Mouse (Mus musculus): ENCODE data around the gene Bcl7c.
"Not testable (repeated sequence)": the region's sequence is repeated elsewhere in the genome, so short reads cannot be mapped to it uniquely, and the experiment has no call there.

Gene Bcl7c

DNA sequence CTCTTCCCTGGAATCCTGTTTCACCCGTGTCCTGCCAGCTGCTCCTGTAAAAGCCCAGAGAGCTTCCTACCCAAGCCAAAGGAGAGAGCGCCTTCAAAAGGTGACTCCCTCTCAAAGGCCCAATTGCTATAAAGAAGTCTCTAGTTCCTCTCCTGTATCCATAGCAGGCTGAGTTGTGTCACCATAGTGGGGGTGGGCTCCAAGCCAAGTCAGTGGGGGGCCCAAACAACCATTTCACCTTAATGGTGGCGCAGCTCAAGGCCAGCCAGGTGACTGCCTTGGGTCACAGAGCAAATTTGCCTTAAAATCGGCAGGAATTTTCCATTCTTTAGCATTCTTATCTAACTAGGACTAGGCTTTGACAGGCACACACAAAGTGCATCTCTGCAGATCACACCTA lies 6.1 kb upstream of the Bcl7c start:
- DNase-seq: no peak

DNA sequence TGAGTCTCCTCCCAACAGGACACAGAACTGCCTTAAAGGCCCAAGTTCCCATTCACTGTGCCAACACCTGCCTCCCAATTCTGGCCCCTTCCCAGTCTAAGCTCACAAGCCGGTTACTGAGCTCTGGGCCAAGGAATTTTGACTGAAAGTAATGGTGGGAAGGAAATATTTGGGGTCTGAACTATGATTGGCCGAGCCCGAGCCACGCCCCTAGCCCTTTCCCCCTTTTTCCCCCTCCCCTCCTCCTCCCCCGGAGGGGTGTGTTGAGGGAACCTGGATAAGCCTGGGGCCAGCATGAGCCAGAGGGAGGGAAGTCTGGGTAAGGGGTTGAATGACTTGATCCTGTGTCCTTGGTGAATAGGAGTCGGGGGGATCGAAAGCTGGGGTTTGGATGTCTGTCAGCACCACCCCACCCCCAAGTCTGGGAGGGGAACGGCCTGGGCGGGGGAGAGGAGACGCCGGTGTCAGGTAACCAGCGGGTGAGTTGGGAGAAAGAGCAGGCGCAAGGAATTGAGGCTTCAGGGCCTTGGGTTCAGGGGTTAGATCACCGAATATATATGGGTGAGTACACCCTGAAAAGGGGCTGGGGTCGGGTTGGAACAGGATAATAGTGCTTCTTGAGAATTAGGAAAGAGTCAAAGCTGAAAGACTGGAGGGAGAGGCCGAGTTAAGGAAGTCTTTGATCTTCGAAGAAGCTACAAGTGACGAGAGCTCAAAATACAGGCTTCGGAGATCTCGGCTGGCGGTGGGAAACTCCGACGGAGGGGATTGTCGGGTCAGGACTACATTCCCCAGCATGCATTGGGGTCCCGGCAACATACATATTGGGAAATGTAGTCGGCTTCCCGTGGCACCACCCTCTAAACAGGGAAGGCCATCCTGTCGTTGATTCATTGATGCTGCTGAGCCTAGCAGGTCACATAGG lies 4.0 kb upstream of the Bcl7c start, which contains the start of gene Ctf1:
Gene Ctf1, plus strand, starts transcription at position 276 of the 925 bp plus-strand sequence.
- DNase-seq: peak; percentile 57 to 66

DNA sequence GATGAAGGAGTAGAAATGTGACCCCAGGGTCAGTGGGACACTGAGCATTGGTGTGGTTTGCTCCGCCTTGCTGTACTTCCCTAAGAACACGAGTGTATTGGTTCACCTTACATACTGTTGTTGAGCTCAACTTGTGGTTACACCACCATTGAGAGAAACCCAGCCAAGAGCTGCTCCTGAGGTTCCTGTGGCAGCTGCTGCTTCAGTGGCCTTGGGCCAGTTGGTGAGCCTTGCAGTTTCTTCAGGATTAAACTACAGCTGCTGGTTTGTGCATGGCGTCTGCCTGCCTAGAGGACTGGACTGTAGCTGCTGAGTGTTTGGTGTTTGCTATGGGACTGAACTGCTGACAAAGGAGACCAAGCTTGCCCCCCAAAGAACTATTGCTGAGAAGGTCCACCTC lies 2.7 kb upstream of the Bcl7c start:
- DNase-seq: no peak

DNA sequence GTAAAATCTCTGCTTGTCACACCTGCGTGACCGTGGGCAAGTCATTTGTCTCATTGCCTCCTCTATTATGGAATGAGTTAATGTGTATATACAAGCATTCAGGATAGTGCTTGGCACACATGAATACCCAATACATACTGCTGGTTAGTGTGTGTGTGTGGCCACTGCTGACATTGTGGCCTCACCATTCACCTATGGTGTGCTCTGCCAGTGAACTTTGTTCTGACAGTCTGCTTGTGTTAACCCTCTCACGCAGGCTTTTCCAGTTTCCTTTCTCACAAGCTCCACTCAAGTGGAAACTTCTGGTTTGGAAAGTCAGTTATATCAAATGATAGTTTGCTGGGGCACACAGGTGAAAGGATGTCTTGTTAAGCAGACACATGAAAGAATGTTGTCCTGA lies 2.3 kb upstream of the Bcl7c start:
- DNase-seq: no peak

DNA sequence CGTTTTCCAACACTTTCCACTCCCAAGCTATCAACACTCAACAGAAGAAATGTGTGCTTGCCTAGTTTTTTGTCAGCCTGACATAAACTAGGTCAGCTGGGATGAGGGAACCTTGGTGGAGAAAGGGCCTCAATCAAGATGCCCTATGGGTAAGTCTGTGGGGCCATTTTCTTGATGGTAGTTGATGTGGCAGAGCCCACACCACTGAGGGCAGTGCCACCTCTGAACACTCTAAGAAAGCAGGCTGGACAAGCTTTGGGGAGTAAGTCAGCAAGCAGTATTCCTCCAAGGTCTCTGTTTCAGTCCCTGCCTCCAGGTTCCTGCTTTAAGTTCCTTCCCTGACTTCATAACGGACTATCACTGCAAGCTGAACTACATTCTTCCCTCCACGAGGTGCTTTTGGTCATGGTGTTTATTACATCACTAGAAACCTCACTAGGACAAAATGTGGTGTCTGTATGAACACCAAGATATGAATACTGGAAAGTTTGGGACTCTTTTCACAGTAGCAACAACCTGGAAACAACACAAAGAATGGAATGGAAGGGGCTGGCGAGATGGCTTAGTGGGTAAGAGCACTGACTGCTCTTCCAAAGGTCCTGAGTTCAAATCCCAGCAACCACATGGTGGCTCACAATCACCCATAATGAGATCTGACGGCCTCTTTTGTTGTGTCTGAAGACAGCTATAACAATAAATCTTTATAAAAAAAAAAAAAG lies 687 bp upstream of the Bcl7c start:
- DNase-seq: no peak

DNA sequence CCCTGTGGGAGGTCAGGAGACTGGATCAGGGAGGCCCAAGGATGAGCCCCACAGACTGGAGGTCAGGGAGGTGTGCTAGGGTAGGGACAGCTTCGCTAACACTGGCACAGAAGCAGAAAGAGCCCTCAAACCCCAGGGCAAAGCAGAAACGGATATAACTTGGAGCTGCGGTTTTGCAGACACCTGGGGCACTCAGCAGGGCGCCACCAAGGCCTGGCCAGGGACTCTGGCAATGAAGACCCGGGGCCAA lies 851 bp downstream of the Bcl7c start:
- DNase-seq: peak in 1 of 2 experiments; percentile 81

DNA sequence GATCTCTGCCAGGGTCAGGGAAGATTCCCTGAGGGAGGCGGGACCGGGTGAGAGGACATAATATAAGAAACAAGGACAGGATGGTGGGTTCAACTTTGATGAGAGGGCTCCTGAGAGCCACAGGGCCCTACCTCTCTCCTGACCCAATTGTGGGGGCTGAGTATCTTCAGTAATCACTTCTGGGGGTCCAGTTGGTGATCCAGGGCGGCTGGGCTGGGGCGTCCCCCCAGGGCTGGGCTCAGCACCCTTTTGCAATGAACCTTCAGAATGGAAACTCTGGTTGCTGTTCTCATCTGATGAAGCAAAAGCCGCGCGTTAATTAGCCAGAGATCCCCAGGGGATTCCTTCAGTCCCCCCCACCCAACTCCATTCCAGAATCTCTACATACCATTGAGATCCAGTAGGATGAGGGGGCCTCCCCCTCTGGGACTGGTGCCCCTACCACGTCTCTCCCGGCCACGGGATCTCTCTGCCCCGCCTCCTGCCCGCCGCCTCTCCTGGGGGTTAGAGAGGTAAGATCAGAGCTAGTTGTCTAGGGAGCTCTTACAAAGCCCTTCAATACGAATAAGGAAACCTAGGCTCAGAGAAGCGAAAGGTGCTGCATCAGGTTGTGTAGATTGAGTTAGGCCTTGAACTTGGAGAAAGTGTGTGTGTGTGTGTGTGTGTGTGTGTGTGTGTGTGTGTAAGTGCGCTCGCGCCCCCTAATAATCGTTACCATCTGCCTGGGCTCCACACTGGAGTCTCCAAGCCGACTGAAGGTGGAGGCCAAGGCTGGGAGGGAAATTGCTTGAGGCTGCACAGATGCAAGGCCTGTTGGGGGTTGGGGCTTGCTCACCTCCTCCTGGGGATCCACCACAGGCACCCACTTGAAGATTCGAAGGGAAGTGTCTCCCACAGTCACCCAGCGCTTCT lies 1.4 kb downstream of the Bcl7c start:
- peak; percentile 6 to 12 for DNase-seq

DNA sequence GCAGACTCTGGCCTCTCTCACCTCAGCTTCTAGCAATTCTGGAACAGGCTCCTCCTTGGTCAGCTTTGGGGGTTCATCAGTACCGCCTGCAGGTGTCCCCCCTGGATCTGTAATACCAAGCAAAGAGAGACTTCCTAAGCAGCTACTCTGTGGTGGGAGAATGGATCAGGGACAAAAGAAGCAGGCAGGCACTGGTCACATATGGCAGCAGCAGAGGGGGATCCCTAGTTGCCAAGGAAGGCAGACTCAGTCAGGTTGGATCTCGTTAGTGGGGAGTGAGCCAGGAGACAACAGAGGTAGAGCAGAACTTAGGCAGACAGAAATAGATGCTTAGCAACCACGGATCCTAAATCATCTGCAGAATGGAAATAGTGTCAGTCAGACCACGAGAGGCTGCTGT lies 3.0 kb downstream of the Bcl7c start:
- no peak for DNase-seq

DNA sequence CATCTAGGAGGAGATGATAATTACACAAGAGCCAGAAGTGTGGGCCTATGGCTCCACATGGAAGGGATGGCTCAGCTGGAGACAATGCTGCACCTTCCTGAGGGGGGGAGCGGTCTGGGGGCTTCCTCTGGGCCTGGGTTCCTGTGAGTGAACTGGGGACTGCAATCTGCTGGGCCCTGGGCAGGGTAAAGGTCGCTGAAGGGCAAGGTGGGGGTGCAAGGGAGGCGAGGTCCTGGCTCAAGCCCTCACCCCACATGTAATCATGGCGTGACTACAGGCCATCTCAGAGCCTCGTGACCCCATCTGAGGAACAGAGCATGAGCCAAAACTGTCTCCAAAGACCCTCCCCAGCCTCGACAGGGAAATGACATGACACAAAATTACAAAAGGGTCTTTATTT lies 4.1 kb downstream of the Bcl7c start:
- no peak for DNase-seq

DNA sequence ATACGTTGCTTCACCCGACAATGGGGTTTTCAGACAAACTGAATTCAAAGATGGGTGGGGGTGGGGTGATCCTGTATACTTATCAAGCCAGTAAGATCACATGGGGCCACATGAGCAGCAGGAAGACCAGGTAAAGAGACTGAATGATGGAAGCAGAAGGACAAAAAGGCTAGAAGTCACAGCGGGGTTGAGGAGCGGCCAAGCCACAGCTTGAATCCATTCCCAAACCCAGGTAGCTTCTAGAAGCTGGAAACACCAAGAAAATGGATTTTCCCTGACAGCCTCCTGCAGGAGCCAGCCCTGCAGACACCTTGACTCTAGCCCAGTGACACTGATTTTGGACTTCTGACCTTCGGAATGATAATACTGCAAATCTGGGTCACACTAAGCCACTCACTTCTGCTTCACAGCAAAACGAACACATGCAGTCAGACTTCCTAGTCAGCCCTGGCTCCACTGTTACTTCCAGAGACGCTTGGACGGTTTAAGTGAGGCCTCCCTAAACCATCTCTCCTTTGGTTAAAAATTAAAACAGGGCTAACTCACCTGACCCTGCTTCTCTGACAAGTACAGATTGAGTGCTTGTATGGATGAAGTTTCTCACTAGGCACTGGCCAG lies 5.1 kb downstream of the Bcl7c start:
- no peak for DNase-seq

DNA sequence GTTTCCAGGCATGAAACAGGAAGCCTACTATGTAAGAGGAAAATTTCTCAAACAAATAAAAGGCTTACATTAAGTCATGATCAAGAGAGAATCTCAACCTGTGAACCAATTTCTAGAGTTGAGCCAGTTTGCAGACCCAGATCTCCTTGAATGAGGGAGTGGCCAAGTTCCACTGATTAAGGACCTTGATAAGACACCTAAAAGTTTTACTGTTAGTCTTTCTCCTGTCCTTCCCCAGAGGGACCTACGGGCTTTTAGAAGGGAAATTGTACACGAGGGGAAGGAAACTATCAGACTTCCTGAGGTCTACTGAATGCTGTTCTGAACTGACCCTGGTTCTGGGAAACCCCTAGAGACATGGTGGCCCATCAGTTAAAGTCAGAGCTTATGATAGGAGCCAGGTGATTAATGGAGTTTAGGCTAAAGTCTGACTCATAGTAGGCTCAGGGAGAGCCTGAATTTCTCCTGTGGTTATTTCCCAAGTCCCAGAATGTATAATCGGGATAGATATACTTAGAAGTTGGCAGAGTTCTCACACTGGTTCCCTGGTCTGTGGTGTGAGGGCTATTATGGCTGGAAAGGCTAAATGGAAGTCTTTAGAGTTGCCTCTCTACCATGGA lies 7.9 kb downstream of the Bcl7c start:
- no peak for DNase-seq

DNA sequence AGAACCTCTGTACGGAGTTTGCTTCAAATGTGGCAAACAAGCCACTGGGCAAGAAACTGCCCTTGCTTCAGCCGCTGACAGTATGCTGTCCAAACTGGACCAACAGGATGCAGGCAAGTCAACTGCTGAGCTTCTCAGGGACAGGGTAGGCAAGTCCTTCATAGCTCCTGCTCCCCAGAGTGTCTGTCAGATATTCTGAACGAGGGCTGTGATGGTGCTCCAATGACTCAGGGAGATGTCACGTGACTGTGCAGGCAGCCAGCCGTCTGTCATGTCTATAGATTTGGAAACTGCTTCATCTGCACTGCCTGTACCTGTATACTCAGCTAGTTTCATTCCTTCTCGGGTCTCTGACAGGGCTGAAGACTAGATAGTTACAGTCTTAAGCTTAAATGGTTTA lies 9.7 kb downstream of the Bcl7c start:
- DNase-seq: no peak

DNA sequence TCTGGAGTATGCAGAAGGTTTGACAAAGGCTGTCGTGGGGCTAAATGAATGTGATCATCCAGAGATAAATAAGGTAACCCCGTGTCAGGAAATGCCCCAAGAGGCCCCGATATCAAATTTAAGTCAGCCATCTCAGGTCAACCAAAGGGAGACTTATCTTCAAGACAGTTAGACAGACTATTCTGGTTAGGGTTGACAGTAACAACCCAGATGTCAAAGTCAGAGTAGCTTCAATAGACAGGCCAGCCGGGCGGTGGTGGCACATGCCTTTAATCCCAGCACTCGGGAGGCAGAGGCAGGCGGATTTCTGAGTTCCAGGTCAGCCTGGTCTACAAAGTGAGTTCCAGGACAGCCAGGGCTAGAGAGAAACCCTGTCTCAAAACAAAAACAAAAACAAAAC lies 15.0 kb downstream of the Bcl7c start:
- not testable (repeated sequence) for DNase-seq

DNA sequence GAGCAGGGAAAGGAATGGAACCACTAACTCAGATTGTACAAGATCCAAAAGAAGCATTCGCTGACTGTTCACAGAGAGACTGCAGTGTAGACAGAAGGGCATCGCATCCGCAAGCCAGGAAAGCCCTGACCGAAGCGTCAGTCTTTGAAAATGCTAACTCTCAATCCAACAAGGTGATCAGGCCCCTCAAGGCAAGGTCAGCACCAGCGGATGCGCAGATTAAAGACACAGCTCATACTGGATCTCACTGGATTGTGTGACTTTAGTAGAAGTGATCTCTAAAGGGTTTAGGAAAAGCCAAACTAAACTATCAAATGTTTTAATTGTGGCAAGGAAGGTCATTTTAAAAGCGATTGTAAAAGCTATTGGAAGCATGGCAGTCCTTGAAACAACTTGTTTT lies 15.4 kb downstream of the Bcl7c start:
- no peak for DNase-seq

DNA sequence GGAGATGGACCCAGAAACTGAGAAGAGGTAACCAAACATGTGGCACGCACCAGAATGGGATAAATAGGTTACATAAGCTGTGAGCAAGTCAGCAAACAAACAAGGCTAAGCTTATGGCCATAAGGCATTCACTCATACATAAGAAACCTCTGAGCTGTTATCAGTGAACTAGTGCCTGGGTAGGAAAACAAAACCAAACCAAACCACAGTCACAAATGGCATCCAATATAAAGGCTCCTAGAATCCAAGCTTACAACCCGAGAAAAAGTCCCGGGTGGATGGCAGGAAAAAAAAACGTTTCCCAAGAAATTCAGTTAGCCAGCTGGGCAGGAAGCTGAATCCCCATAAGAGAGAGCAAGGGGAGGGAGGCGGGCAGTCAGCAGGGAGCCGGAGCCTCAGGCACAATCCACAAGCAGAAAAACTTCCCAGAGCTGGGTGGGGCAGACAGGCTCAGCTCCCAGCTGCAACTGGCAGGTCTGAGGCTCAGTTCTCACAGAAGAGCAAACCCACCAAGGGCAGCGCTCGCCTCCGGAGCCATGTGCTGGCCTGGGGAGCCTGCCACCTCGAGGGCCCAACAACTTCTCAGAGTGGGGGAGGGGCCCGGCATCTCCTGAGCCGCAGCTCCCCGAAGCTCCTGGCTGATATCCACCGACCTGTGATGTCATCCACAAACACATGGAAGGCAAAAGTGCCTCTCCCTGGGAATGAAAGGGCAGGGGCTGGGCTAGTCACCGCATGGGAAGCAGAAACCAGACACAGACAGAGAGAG lies 17.3 kb downstream of the Bcl7c start:
- no peak for DNase-seq

DNA sequence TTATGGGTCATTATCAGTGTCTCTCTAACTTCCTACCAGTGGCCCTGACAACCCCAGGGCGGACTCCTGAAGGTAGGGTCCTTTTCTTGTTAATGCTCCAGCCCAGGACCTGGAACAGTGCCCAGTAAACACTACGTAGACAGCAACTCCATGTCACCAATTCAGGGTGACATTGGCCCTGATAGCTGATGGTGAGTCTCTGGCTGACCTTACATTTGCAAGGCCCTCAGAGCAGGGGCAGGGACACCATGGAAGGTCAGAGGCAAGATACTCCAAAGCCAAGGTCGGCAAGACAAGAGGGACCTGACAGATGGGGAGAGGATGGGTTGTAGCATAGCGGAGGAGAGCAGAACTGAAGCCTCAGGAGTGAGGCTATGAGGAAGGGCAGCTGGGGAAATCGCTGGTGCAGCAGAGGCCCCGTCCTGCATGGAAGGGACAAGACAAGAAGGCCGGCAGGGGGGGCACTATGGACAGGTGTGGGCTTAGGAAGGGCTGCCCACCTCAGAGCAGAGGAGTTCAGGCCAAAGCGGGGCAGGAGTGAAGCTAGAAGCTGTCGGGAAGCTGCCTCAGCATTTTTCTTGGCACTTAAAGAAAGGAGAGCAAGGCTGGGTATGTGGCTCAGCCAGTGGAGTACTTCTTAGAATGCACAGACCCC lies 19.0 kb downstream of the Bcl7c start:
- no peak for DNase-seq

DNA sequence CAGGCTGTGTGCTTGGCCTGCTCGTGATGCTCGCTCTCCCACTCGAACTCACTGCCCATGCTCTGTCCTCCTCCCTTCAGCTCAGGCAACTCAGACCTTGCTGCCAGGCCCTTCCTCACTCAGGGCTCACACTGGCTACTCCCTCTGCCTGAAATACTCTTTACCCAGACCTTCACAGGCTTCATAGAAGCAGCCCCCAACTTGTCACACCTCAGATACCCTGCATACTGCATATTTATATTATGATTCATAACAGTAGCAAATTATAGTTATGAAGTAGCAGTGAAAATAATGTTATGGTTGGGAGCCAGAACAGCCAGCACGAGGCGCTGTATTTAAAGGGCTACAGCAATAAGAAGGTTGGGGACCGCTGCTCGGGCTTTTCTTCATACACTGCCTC lies 19.8 kb downstream of the Bcl7c start:
- DNase-seq: no peak

DNA sequence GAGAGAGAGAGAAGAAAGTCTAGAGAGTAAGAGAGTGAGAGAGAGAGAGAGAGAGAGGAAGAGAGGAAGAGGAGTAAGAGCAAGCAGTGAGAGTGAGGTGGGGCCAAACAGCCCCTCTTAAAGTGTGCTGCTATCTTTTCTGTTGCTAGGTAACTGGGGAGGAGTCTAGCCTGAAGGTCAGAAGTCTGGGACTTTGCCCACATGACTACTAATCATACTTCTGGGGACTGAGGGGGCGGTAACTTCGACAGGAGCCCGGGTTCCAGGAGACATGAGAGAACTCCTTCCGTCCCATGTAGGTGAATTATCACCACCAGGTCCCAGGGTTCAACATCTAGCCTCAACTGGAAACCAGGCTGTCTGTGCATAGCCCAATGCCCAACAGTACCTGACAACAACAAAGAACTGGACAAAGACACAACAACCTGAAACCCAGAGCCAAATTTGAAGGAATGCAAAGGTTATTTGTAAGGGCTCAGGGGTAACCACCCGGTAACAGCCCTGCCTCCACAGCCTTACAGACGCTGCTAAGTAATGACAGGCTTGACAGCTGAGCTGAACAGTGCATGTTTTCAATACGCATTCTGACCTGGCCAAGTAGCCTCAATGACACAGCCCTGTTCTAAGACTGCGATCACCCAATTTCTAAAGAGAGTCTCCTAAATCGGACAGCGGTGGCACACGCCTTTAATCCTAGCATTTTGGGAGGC lies 21.8 kb downstream of the Bcl7c start:
- no peak for DNase-seq

DNA sequence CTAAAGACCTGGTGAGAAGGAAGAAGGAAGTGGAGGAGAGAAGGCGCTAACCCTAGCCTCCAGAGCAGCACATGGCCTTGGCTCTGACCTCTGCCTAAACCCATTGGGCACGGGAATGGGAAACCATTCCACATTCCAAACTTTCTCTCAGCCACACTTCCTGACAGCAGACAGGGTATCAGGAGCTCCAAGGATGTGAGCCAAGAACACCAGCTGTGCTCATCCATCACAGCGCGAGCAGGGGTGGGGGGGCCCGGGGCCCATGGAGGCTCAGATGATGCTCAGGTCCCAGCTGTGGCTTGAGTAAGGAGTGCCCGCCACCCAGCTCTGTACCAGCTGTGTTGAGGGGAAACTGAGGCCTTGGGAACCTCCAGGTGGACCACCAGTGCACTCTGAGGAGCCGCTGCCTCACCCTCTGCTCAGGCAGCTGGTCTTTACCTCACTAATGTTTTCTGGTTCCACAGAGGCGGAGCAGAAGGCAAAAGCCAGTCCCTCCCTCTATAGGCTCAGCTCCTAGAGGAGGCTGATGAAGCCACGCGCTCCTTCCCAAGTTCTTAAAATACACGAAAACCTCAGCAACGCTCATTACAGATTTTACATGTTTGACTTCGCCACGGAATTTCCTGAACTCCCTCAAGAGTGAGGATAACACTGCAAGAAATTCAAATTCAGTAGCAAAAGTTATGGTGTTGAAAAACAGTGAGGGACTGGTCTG lies 23.3 kb downstream of the Bcl7c start:
- no peak for DNase-seq

Measured in B cell, adult 2 months (primary cell).